Mouse (Mus musculus): ENCODE data around the gene Pdlim5.

GRCm38 (mm10) chr3:142442161-142442560 lies 46.7 kb upstream of the Pdlim5 start:
- TF ChIP-seq CTCF (IDR thresholded peaks at IDR 0.05; ENCODE audit: low read depth) = no peak
- no peak for TF ChIP-seq EP300 (optimal IDR thresholded peaks at IDR 0.05)

Data from stomach, postnatal 0 days (tissue).